Mouse (Mus musculus): ENCODE data around the gene Hnf1b.

Hnf1b gene

DNA sequence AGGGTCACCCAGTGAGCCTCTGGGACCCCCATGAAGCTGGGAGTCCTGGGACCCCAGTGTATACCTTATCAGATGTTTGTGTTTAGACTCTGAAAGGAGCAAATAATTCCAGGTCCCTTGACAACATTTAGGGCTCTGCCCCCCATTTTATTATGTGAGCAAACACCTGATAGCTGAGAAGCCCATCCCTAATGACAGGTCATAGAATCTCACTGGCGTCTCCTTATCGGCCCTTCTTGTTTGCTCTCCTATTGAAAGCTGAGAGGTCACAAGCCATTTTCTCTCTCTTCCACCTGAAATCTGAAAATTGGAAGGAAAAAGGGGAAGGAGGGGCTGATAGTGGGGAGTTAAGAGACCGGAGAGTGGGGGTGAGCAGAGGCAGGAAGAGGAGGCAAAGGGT is 52.9 kb downstream of the Hnf1b start:
- no peak for DNase-seq

DNA sequence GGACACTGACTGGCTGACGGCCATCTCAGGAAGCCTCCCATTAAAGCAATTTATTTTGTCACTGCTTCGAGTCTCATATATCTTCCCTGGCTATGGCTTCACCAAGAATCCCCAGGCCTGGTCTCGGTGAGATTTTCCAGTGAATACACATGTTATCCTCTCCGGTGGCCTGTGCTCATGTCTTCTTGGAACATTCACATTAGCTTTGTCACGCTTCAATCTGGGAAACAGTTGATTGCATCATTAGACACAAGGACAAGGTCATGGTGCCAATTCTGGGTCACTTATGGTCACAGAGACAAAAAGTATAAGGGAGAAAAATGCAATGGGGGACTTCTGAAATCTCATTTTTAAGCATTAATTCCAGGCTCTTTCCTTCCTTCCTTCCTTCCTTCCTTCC is 55.9 kb downstream of the Hnf1b start:
- DNase-seq: no peak

DNA sequence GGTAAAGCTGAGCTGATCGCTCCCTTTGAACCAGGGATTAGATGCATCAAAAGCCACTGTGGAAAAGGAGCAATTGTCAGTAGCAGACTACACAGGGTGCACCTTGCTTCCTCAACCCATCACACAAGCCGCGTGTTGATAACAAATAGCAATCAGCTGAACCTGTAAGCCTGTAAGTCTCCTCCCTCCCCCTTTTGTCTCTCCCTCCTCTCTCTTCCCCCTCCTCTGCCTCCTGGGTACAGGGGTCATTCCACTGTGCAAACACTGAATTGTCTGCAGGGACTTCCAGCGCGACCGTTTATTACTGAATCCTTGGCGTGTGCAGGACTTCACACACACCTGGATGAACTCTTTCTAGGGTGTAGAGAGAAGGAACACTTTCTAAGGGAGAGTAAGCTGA is 58.5 kb downstream of the Hnf1b start:
- DNase-seq: no peak

GRCm38 (mm10) chr11:83913824-83914311 is 64.0 kb downstream of the Hnf1b start:
- no peak for DNase-seq

GRCm38 (mm10) chr11:83914501-83914900 is 64.6 kb downstream of the Hnf1b start:
- no peak for DNase-seq

GRCm38 (mm10) chr11:83922600-83922999 is 72.7 kb downstream of the Hnf1b start:
- DNase-seq: no peak

DNA sequence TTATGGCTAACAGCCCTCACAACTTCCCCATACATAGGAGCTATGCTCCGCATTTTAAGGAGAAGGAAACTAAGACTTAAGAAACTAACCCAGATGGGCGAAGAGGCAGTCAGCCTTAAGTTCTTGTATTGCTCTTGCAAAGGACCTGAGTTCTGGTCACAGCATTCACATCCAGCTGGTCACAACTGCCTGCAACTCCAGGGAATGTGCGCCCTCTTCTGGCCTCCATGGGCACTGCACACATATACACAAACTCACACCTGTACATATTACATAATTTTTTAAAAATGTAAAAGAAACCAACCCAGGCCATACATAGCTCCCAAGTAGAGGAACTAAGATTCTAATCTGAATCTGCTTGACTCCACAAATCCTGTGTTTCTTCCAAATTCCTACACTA is 77.2 kb downstream of the Hnf1b start:
- peak in 1 of 2 experiments; percentile 15 for DNase-seq

GRCm38 (mm10) chr11:83932506-83933106 is 82.7 kb downstream of the Hnf1b start:
- DNase-seq: no peak

GRCm38 (mm10) chr11:83933376-83933775 is 83.5 kb downstream of the Hnf1b start:
- DNase-seq: no peak

DNA sequence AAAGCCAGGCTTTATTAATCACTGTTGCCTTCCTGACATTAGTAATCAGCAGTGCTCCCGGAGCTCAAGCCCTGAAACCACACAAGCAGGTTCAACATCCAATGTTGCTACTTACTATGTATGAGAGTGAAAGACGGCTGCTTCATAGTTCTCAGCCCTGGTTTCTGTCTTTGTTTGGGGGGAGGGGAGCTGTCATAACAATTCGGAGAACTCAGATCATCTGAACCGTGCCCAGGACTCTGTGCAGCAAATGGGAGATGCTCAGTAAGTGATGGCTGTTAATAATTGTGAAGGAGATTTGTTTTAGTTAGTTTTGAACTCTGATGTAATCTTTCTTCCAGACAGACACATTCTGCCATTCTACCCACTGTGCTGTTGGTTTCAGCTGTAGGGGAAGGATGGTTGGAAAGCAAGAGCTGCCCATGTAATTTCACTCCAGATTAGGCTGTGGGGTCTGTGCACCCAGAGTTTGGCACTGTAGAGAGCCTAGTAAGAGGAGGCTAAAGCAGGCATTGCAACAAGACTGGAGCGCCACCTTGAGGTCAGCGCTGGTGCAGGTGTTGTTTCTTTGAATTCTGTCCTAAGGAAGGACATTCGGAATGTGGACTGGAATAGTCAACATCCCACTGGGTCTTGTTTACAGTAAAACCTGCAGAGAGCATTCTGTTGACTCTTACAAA is 86.3 kb downstream of the Hnf1b start:
- DNase-seq: peak; percentile 86 to 90

DNA sequence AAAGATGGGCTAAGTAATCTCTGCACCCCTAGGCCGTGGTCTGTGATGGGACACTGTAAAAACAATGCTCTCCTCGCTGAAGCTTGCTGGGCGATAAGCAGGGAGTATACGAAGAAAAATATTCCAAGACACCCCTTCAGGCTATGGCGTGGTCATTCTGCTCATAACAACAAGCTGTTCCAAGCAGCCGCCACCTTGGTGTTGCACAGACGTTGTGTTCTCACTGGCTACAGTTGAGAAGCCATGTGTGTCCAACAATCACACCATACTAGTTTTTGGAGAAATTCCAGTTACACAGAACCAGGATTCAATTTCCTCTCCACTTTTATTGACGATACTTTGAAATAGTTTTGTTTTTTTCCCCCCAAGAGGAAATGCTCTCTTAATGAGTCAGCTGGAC is 88.7 kb downstream of the Hnf1b start:
- DNase-seq: no peak

- peak; percentile 90 to 91 for DNase-seq
Observed at GRCm38 (mm10) chr11:83941950-83942840, 92.3 kb downstream of the Hnf1b start, which contains the start of gene Ddx52. Ddx52 (plus strand) TSS chr11:83942062.

Measured in cerebellum, postnatal 14 days (tissue).